Mouse (Mus musculus) heart, postnatal 0 days (tissue): ENCODE data around the gene 4930590J08Rik.

Experiments used
- CTCF ChIP-seq: IDR thresholded peaks from 2 replicates; pipeline ENCODE4 v1.5.1; 2016; ENCODE audit warnings: antibody characterized with exemption, control low read depth, low read depth
- EP300 ChIP-seq: IDR thresholded peaks from 2 replicates; pipeline ENCODE4 v1.6.1; 2016; ENCODE audit warnings: antibody characterized with exemption, low read depth

GRCm38 (mm10) chr6:91963429-91963828, 60.8 kb downstream of the 4930590J08Rik start:
- TF ChIP-seq CTCF, result no peak
- no peak for TF ChIP-seq EP300
